Mouse (Mus musculus) adrenal gland, postnatal 14 days (tissue): ENCODE data around the gene Ppp1r14b. TPM values are rescaled to one million over a fixed set of nuclear protein-coding genes. Genes with fewer than 3 reads are reported as not detected.

ENCODE experiments used
- DNase-seq: peaks from one replicate; pipeline ENCODE4 v3.0.0; 2021; ENCODE audit warnings: mixed read lengths
- total RNA-seq: library from RNA; stranded (reverse); gene quantifications from 2 replicates; pipeline ENCODE4 v1.2.3, GENCODE M21; 2021

Gene Ppp1r14b
- total RNA-seq, 1 experiment from 2014 or later, result 264 TPM

GRCm38 (mm10) chr19:6975537-6976521 is 1.1 kb downstream of the Ppp1r14b start, which contains the start of gene Plcb3:
Plcb3 (minus strand) TSS chr19:6976470.
- DNase-seq, result peak; percentile 91

- no peak for DNase-seq
Observed at GRCm38 (mm10) chr19:6977759-6978638, 3.2 kb downstream of the Ppp1r14b start.

GRCm38 (mm10) chr19:6978639-6978974 is 3.8 kb downstream of the Ppp1r14b start:
- no peak for DNase-seq

GRCm38 (mm10) chr19:6979001-6979479 is 4.3 kb downstream of the Ppp1r14b start:
- peak; percentile 70 for DNase-seq

- DNase-seq, result peak; percentile 100
Observed at GRCm38 (mm10) chr19:6979486-6980380, 5.0 kb downstream of the Ppp1r14b start.

GRCm38 (mm10) chr19:6980381-6981093 is 5.8 kb downstream of the Ppp1r14b start, which contains the start of gene Fkbp2:
Fkbp2 (minus strand) TSS chr19:6980501.
- peak; percentile 99 for DNase-seq

- no peak for DNase-seq
Observed at GRCm38 (mm10) chr19:6981465-6981864, 6.7 kb downstream of the Ppp1r14b start.

- no peak for DNase-seq
Observed at GRCm38 (mm10) chr19:6983621-6984020, 8.9 kb downstream of the Ppp1r14b start.

- no peak for DNase-seq
Observed at GRCm38 (mm10) chr19:6985300-6985699, 10.5 kb downstream of the Ppp1r14b start.

GRCm38 (mm10) chr19:6985951-6986708 is 11.4 kb downstream of the Ppp1r14b start:
- no peak for DNase-seq

- peak; percentile 85 for DNase-seq
Observed at GRCm38 (mm10) chr19:6987061-6987903, 12.5 kb downstream of the Ppp1r14b start, which contains the start of gene Vegfb. Vegfb (minus strand) TSS chr19:6987651.

- peak; percentile 50 for DNase-seq
Observed at GRCm38 (mm10) chr19:6987904-6988285, 13.1 kb downstream of the Ppp1r14b start.

GRCm38 (mm10) chr19:6989251-6989650 is 14.5 kb downstream of the Ppp1r14b start:
- peak; percentile 7 for DNase-seq

- DNase-seq, result no peak
Observed at GRCm38 (mm10) chr19:6990712-6991111, 15.9 kb downstream of the Ppp1r14b start.

GRCm38 (mm10) chr19:6991166-6991565 is 16.4 kb downstream of the Ppp1r14b start:
- DNase-seq, result peak; percentile 5

- DNase-seq, result peak; percentile 98
Observed at GRCm38 (mm10) chr19:6992011-6992858, 17.5 kb downstream of the Ppp1r14b start, which contains the start of gene Dnajc4. Dnajc4 (minus strand) TSS chr19:6992572.

- no peak for DNase-seq
Observed at GRCm38 (mm10) chr19:6993011-6993770, 18.4 kb downstream of the Ppp1r14b start.
